Mouse (Mus musculus): ENCODE data around the gene Gm13306.
"Not testable (repeated sequence)": the region's sequence is repeated elsewhere in the genome, so short reads cannot be mapped to it uniquely, and the experiment has no call there.

The Gm13306 gene

GRCm38 (mm10) chr4:42153136-42153535 is at the start of gene Gm13306:
Gene Gm13306, plus strand, starts transcription at chr4:42153436.
- DNase-seq (ENCODE audit: low read depth, low spot score), result not testable (repeated sequence)

GRCm38 (mm10) chr4:42114517-42114916 is 38.7 kb upstream of the Gm13306 start, which contains the start of gene Gm13304:
Gene Gm13304, plus strand, starts transcription at chr4:42114817.
- DNase-seq (ENCODE audit: low read depth, low spot score), result not testable (repeated sequence)

- not testable (repeated sequence) for DNase-seq (ENCODE audit: low read depth, low spot score)
These were observed 15.3 kb downstream of the Gm13306 start, which contains the start of gene Gm13305 for GRCm38 (mm10) chr4:42168503-42168902. Gene Gm13305, minus strand, starts transcription at chr4:42168603.

- not testable (repeated sequence) for DNase-seq (ENCODE audit: low read depth, low spot score)
These were observed 25.0 kb downstream of the Gm13306 start for GRCm38 (mm10) chr4:42178243-42178642.

- not testable (repeated sequence) for DNase-seq (ENCODE audit: low read depth, low spot score)
These were observed 30.3 kb downstream of the Gm13306 start for GRCm38 (mm10) chr4:42183234-42184197.

GRCm38 (mm10) chr4:42184324-42184979 is 31.2 kb downstream of the Gm13306 start:
- not testable (repeated sequence) for DNase-seq (ENCODE audit: low read depth, low spot score)

GRCm38 (mm10) chr4:42184980-42185372 is 31.7 kb downstream of the Gm13306 start:
- not testable (repeated sequence) for DNase-seq (ENCODE audit: low read depth, low spot score)

Measured in forelimb bud, embryonic 11.5 days (tissue).